Mouse (Mus musculus) CD4-positive, CD25-positive, alpha-beta regulatory T cell, adult 4 months (primary cell): Measurements from ENCODE around the gene Slc44a5. TPM values are rescaled to one million over a fixed set of nuclear protein-coding genes. Genes with fewer than 3 reads are reported as not detected.

ENCODE experiments used
- ATAC-seq: one replicate; pipeline ENCODE4 v1.8.0; 2017
- polyA plus RNA-seq, 2 experiments: library from polyadenylated mRNA; unstranded; fragments of 100-300 nt; shearing (Covaris generic); gene quantifications; one replicate each; pipeline ENCODE4 v1.2.1; 2017

Gene Slc44a5
- polyA plus RNA-seq, 2 experiments from 2014 or later, result 0.24 TPM; not detected in 1

DNA sequence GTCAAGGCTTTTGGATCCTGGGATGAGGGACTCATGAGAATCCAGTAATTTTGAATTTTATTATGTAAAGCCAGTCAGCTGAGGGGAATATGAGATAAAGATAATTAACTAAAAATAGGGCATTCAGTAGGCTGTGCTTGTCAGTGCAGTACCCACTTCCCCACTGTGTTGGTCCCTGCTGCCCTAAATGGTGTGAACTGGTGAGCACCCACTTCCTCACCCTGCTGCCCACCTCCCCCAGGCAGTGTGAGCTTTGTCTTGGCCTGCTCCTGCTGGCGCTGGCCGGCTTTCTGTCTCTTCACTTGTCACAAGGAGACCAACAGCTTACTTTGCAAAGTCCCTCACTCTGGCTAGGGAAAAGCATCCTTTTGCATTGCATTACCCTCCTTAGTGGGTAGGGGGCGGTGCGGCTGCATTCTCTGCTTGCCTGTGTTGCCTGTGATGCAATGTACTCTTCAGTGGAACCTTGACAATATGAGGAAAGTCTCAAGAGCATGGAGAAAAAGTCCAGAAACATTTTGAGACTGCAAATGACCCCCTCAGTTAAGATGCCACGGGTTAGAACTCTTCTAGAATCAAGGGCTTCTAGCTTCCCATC is 344.5 kb downstream of the Slc44a5 start:
- no peak for ATAC-seq

Other genes with a start within 250 kb of the Slc44a5 start
- gene St6galnac3, start 248.3 kb upstream of the Slc44a5 start, polyA plus RNA-seq, result 10 to 100 TPM; 44.8 to 46.3 TPM
- not detected for gene Asb17, start 129.2 kb upstream of the Slc44a5 start, polyA plus RNA-seq
- gene Msh4, start 67.3 kb upstream of the Slc44a5 start, polyA plus RNA-seq, result not detected
- gene Rabggtb, start 60.4 kb upstream of the Slc44a5 start, polyA plus RNA-seq, result 10 to 100 TPM; 40.3 to 48.1 TPM
- 10 to 100 TPM; 38.4 to 40.9 TPM for gene Acadm, start 28.8 kb upstream of the Slc44a5 start, polyA plus RNA-seq